Mouse (Mus musculus) E14TG2a.4 (cell line): Measurements from ENCODE around the gene Havcr1.

ENCODE experiments used
- CTCF ChIP-seq: conservative IDR thresholded peaks from 2 replicates; pipeline ENCODE4 v1.5.1; 2014; ENCODE audit warnings: low read length
- NANOG ChIP-seq: IDR thresholded peaks from 2 replicates; pipeline ENCODE4 v1.6.1; 2014; ENCODE audit warnings: borderline replicate concordance, low read length, mixed read lengths
- POU5F1 ChIP-seq: IDR thresholded peaks from 2 replicates; pipeline ENCODE4 v1.6.1; 2014; ENCODE audit warnings: low read length, borderline replicate concordance

DNA sequence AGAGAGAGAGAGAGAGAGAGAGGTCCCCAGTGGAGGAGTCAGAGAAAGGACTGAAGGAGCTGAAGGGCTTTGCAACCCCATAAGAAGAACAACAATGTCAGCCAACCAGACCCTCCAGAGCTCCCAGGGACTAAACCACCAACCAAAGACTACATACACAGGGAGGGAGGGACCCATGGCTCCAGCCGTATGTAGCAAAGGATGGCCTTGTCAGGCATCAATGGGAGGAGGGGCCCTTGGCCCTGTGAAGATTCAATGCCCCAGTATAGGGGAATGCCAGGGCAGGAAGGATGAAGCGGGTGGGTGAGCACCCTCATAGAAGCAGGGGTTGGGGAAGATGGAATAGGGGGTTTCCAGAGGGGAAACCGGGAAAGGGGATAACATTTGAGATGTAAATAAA is 6.8 kb downstream of the Havcr1 start:
- TF ChIP-seq CTCF: no peak
- no peak for TF ChIP-seq POU5F1
- TF ChIP-seq NANOG: no peak
